Mouse (Mus musculus): ENCODE results near the gene Clic5.

GRCm38 (mm10) chr17:44192981-44193380 lies 4.6 kb downstream of the Clic5 start:
- TF ChIP-seq CTCF (IDR thresholded peaks at IDR 0.05; ENCODE audit: extremely low read depth, insufficient read depth, low read length): no peak
- TF ChIP-seq POLR2A (IDR thresholded peaks at IDR 0.05; ENCODE audit: extremely low read depth, insufficient read depth, low read length): no peak
